Mouse (Mus musculus): Measurements from ENCODE around the gene Mpp3. TPM values are rescaled to one million over a fixed set of nuclear protein-coding genes. Genes with fewer than 3 reads are reported as not detected.

The Mpp3 gene
- polyA plus RNA-seq, 1 experiment from 2014 or later, result 2.9 TPM

GRCm38 (mm10) chr11:101964647-101965046 lies 63.6 kb downstream of the Mpp3 start:
- Histone ChIP-seq H3K27ac (replicated peaks) (0 out of 2 replicates have a peak overlapping the region, but pooled peaks have one; percentile 15), H3K36me3 (no peaks in the 10 kb centered on the region), H3K27me3 (replicated peaks) (peaks cover 88% of the 10 kb centered on the region), H3K4me1 (peaks cover 54% of the 10 kb centered on the region), H3K9ac (peak overlapping the region; percentile 82), H3K9me3 (no peaks in the 10 kb centered on the region), H3K4me3 (peak overlapping the region; percentile 62), H3K4me2 (peak overlapping the region; percentile 90)
- ATAC-seq (ENCODE audit: extremely low read depth, insufficient number of reproducible peaks, low FRiP score, low TSS enrichment), result no peak
- 9% methylated on average over 8 of the region's 8 CpGs for WGBS

DNA sequence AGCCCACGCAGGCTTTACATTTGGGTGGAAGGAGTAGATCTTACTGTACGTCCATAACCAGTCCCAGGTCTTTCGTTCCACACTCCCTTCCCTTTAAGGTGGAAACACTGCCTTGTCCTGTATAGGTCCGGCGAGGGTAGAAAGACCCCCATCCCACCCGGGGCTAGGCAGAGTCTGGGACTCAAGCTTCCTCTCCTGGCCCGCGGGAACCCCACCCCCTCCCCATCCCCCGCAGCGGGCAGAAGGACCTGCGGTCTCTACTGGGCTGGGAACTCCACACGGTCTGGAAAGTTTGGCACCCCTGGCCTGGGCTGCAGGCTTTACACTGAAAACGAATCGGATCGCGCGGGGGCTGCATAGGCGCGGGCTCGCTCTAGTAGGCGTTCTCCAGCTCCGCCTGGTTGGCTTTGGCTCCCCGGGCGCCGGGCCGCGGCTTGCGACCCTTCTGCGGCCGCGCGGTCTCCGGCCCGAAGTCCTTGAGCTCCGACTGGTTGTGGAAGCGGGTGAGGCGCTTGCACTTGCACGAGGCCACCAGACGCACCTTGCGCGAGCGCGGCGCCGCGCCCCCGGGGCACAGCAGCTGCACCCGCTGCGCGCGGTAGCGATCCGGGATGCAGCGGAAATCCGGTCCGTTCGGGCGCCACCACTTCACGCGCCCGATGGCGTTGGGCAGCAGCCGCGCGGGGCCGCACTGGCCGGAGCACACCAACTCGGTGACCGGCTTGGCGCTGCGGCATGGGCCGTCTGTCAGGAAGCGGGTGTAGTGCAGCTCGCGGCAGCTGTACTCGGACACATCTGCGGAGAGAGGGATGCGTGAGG lies 64.6 kb downstream of the Mpp3 start:
- H3K4me2 ChIP-seq, result peak overlapping the region; percentile 90
- H3K36me3 ChIP-seq, result no peaks in the 10 kb centered on the region
- H3K27me3 ChIP-seq (replicated peaks), result peaks cover 90% of the 10 kb centered on the region
- peaks cover 53% of the 10 kb centered on the region for H3K4me1 ChIP-seq
- no peak for ATAC-seq (ENCODE audit: extremely low read depth, insufficient number of reproducible peaks, low FRiP score, low TSS enrichment)
- H3K4me3 ChIP-seq, result peak overlapping the region; percentile 62
- peak overlapping the region; percentile 33 for H3K27ac ChIP-seq (replicated peaks)
- WGBS, result under 1% methylated on average over 78 of the region's 78 CpGs
- H3K9me3 ChIP-seq, result no peaks in the 10 kb centered on the region
- peak overlapping the region; percentile 82 for H3K9ac ChIP-seq

- H3K36me3 ChIP-seq, result no peaks in the 10 kb centered on the region
- WGBS, result 4% methylated on average over 11 of the region's 11 CpGs
- H3K4me2 ChIP-seq, result peak overlapping the region; percentile 90
- no peak for ATAC-seq (ENCODE audit: extremely low read depth, insufficient number of reproducible peaks, low FRiP score, low TSS enrichment)
- H3K27ac ChIP-seq (replicated peaks), result peak overlapping the region; percentile 33; the same call in 1 of the 2 replicates
- H3K9ac ChIP-seq, result peak overlapping the region; percentile 82
- H3K27me3 ChIP-seq (replicated peaks), result peaks cover 91% of the 10 kb centered on the region
- H3K4me1 ChIP-seq, result peaks cover 47% of the 10 kb centered on the region
- H3K9me3 ChIP-seq, result no peaks in the 10 kb centered on the region
- H3K4me3 ChIP-seq, result peak overlapping the region; percentile 62
Measured at GRCm38 (mm10) chr11:101963043-101963442, 65.2 kb downstream of the Mpp3 start.

DNA sequence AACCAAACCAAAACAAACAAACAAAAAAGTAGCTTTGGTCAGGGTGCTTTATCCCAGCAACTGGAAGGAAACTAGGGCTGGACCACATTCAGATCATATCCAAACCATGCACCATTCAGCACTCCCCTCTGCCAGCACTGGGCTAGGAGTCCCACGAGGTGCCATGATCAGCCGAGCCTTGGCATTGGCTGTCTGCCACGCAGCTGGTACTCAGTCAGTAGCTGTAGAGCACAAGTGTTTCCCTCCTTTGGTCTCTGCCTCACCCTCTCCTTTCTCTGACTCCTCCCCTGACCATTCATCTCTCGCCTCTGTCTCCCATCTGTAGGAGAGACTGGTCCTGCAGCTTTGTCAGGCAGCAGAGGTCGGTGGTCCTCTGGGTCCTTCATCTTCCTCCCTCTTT lies 70.8 kb downstream of the Mpp3 start:
- Histone ChIP-seq H3K27ac (replicated peaks) (no peak overlapping the region), H3K4me3 (no peak overlapping the region), H3K4me2 (no peak overlapping the region), H3K36me3 (no peaks in the 10 kb centered on the region), H3K9me3 (no peaks in the 10 kb centered on the region), H3K9ac (no peak overlapping the region), H3K4me1 (peaks cover 31% of the 10 kb centered on the region), H3K27me3 (replicated peaks) (peaks cover 43% of the 10 kb centered on the region)
- 68% methylated on average over 5 of the region's 5 CpGs for WGBS
- no peak for ATAC-seq (ENCODE audit: extremely low read depth, insufficient number of reproducible peaks, low FRiP score, low TSS enrichment)

- H3K27ac ChIP-seq (replicated peaks), result peak overlapping the region; percentile 82
- no peak overlapping the region for H3K4me3 ChIP-seq
- WGBS, result 39% methylated on average over 4 of the region's 4 CpGs
- H3K27me3 ChIP-seq (replicated peaks), result peaks cover 20% of the 10 kb centered on the region
- no peak for ATAC-seq (ENCODE audit: extremely low read depth, insufficient number of reproducible peaks, low FRiP score, low TSS enrichment)
- H3K36me3 ChIP-seq, result no peaks in the 10 kb centered on the region
- peak overlapping the region; percentile 24; the same call in 1 of the 2 replicates for H3K9ac ChIP-seq
- H3K4me1 ChIP-seq, result peaks cover 55% of the 10 kb centered on the region
- peak overlapping the region; percentile 53 for H3K4me2 ChIP-seq
- H3K9me3 ChIP-seq, result no peaks in the 10 kb centered on the region
Measured at GRCm38 (mm10) chr11:101953441-101953840, 74.8 kb downstream of the Mpp3 start.

GRCm38 (mm10) chr11:101952541-101953341 lies 75.5 kb downstream of the Mpp3 start:
- Histone ChIP-seq H3K4me3 (peak overlapping the region; percentile 13; the same call in 1 of the 2 replicates), H3K4me2 (peak overlapping the region; percentile 53), H3K27ac (replicated peaks) (peak overlapping the region; percentile 82), H3K4me1 (peaks cover 57% of the 10 kb centered on the region), H3K36me3 (no peaks in the 10 kb centered on the region), H3K9ac (peak overlapping the region; percentile 24; the same call in 1 of the 2 replicates), H3K9me3 (no peaks in the 10 kb centered on the region), H3K27me3 (replicated peaks) (peaks cover 13% of the 10 kb centered on the region; the same call in 1 of the 2 replicates)
- peak; percentile 58 for ATAC-seq (ENCODE audit: extremely low read depth, insufficient number of reproducible peaks, low FRiP score, low TSS enrichment)
- WGBS, result 20% methylated on average over 24 of the region's 24 CpGs

DNA sequence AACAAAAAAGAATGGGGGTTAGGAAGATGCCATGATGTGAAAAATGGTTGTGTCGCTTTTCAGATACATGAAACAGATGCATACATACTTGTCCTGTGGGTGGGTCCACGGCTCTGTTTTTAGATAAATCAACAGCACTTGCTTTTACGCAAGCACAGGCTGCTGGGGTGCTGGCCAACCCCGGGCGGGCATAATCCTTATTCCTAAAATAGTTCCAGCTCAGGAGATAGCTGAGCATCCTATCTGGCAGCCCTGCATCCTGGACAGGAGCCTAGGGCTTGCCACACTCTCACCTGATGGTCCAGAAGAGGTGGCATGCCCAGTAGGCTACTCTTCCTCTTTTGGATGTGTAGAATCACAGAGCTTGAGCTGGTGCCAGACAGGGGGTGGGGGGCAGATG lies 78.2 kb downstream of the Mpp3 start:
- Histone ChIP-seq H3K9ac (no peak overlapping the region), H3K4me3 (no peak overlapping the region), H3K27me3 (replicated peaks) (0 out of 2 replicates have a peak, but pooled peaks cover 9% of the 10 kb centered on the region), H3K27ac (replicated peaks) (no peak overlapping the region), H3K9me3 (no peaks in the 10 kb centered on the region), H3K4me2 (no peak overlapping the region), H3K4me1 (peaks cover 56% of the 10 kb centered on the region), H3K36me3 (no peaks in the 10 kb centered on the region)
- no peak for ATAC-seq (ENCODE audit: extremely low read depth, insufficient number of reproducible peaks, low FRiP score, low TSS enrichment)
- WGBS, result 53% methylated on average over 5 of the region's 5 CpGs

Other genes with a start within 250 kb of the Mpp3 start
- 8.2 and 9.5 TPM in 2 replicates for gene Etv4, start 243.1 kb downstream of the Mpp3 start, polyA plus RNA-seq (2015; fragmentation: Nextera tagmentation; extraction: Ambion mirVana)
- 15.6 and 19.4 TPM in 2 replicates for gene Meox1, start 134.1 kb downstream of the Mpp3 start, polyA plus RNA-seq (2015; fragmentation: Nextera tagmentation; extraction: Ambion mirVana)
- gene Sost, start 61.4 kb downstream of the Mpp3 start, polyA plus RNA-seq (2015; fragmentation: Nextera tagmentation; extraction: Ambion mirVana), result 0.87 and 1.8 TPM in 2 replicates
- not detected in 2 replicates for gene Cfap97d1, start 44.2 kb downstream of the Mpp3 start, polyA plus RNA-seq (2015; fragmentation: Nextera tagmentation; extraction: Ambion mirVana)
- 50.3 and 53.6 TPM in 2 replicates for gene Dusp3, start 41.4 kb downstream of the Mpp3 start, polyA plus RNA-seq (2015; fragmentation: Nextera tagmentation; extraction: Ambion mirVana)
- 2.7 and 2.9 TPM in 2 replicates for gene Cd300lg, start 13.0 kb upstream of the Mpp3 start, polyA plus RNA-seq (2015; fragmentation: Nextera tagmentation; extraction: Ambion mirVana)
- gene Mpp2, start 60.1 kb upstream of the Mpp3 start, polyA plus RNA-seq (2015; fragmentation: Nextera tagmentation; extraction: Ambion mirVana), result 10.6 and 11.0 TPM in 2 replicates
- not detected in 2 replicates for gene Ppy, start 72.9 kb upstream of the Mpp3 start, polyA plus RNA-seq (2015; fragmentation: Nextera tagmentation; extraction: Ambion mirVana)
- 1.2 TPM in 1 of 2 replicates, not detected in the other for gene Pyy, start 79.4 kb upstream of the Mpp3 start, polyA plus RNA-seq (2015; fragmentation: Nextera tagmentation; extraction: Ambion mirVana)
- 0.33 TPM in 1 of 2 replicates, not detected in the other for gene Nags, start 117.1 kb upstream of the Mpp3 start, polyA plus RNA-seq (2015; fragmentation: Nextera tagmentation; extraction: Ambion mirVana)
- 32.4 and 38.4 TPM in 2 replicates for gene Tmem101, start 127.9 kb upstream of the Mpp3 start, polyA plus RNA-seq (2015; fragmentation: Nextera tagmentation; extraction: Ambion mirVana)
- 80.7 and 97.0 TPM in 2 replicates for gene Lsm12, start 156.8 kb upstream of the Mpp3 start, polyA plus RNA-seq (2015; fragmentation: Nextera tagmentation; extraction: Ambion mirVana)
- 25.6 and 29.3 TPM in 2 replicates for gene G6pc3, start 161.2 kb upstream of the Mpp3 start, polyA plus RNA-seq (2015; fragmentation: Nextera tagmentation; extraction: Ambion mirVana)
- 82.9 and 89.4 TPM in 2 replicates for gene Hdac5, start 201.7 kb upstream of the Mpp3 start, polyA plus RNA-seq (2015; fragmentation: Nextera tagmentation; extraction: Ambion mirVana)
- gene BC030867, start 220.4 kb upstream of the Mpp3 start, polyA plus RNA-seq (2015; fragmentation: Nextera tagmentation; extraction: Ambion mirVana), result 12.3 and 13.5 TPM in 2 replicates
- 0.09 TPM in 1 of 2 replicates, not detected in the other for gene Asb16, start 240.3 kb upstream of the Mpp3 start, polyA plus RNA-seq (2015; fragmentation: Nextera tagmentation; extraction: Ambion mirVana)

Measured in heart, embryonic 13.5 days (tissue).